Mouse (Mus musculus) heart, postnatal 0 days (tissue): ENCODE results near the gene Cpeb4.

ENCODE experiments used
- CTCF ChIP-seq: IDR thresholded peaks from 2 replicates; pipeline ENCODE4 v1.5.1; 2016; ENCODE audit warnings: antibody characterized with exemption, control low read depth, low read depth
- EP300 ChIP-seq: IDR thresholded peaks from 2 replicates; pipeline ENCODE4 v1.6.1; 2016; ENCODE audit warnings: antibody characterized with exemption, low read depth

DNA sequence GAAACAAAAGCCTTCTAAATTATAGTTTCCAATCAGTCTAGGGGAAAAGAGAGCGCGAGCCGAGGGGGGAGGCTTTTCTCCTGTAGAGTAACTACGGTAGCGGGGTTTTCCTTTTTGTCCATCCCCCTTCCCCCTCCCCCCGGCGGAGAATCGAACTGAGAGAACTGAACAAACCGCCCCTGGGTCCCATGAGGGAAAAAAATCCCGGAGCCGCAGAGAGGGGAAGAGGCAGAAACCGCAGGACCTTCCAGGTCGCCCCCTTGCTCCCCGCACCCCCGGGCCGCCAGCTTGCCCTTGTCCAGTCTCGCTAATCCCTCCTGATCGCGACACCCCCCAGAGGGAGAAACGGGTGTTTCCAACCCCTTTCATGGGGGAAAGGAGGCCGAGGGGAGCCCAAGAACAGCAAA lies 873 bp upstream of the Cpeb4 start:
- TF ChIP-seq CTCF (0 out of 2 replicates have a peak, but pooled peaks have one; percentile 14), EP300 (no peak)
